Mouse (Mus musculus): Measurements from ENCODE around the gene Fam19a5. TPM values are rescaled to one million over a fixed set of nuclear protein-coding genes. Genes with fewer than 3 reads are reported as not detected.

Fam19a5 gene
- polyA plus RNA-seq, 1 experiment from 2014 or later = 0.53 TPM

Small RNAs within 50 kb of the gene (microRNA-seq; reads per million reads assigned to microRNA genes)
- gene Mir6393 = not detected
